Mouse (Mus musculus): ENCODE measurements at regions not wholly inside any gene's neighbourhood (a gene's known extent, or its start where the extent isn't known, plus 50 kb on each side); places are given as distances from the start of the nearest gene placed in this dataset.

GRCm38 (mm10) chr10:23448976-23449859, 98.6 kb upstream of the Eya4 start:
- TF ChIP-seq CTCF (IDR thresholded peaks at IDR 0.05; ENCODE audit: insufficient read depth, low read depth, low read length) (no peak), POLR2A (IDR thresholded peaks at IDR 0.05; ENCODE audit: insufficient read depth, low read depth, low read length) (no peak)

Data from olfactory bulb, adult 2 months (tissue).